Mouse (Mus musculus): ENCODE results near the gene Efcab5.

Gene Efcab5

GRCm38 (mm10) chr11:77188868-77189267 is at the start of gene Efcab5:
Efcab5 (minus strand) TSS chr11:77188968.
- DNase-seq: no peak

DNA sequence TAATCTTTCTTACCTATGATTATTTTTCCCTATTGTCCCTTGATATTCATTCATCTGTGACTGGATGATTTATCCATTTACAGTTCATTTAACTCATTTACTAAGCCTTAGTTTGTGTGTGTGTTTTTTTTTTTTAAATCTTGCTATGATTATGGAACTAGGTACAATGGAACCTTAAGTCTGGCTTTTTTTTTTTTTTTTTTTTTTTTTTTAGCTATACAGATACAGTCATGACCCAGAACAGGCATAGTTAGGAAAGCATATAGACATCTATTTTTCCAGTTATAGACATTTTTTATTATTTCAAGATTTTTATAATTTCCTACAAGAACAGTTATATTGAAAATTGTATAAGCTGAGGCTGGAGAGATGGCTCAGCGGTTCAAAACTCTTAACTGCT is 46.5 kb upstream of the Efcab5 start:
- DNase-seq: no peak

DNA sequence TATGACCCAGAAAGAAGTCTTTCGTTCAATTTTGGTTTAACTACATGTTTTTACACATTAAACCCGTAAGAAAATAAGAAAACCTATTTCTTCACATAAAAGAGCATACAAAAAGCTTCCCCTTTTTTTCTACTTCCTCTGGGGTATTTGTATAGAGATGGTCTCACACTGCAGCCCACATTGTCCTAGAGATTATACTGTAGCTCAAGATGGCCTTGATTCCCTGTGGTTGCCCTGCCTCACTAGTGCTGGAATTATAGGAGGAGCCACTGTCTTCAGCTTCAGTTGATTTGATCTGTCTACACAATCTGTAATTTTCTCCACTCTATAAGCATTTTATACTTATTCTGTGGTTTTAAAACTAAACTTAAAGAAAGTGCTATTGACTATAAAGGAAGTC is 42.7 kb upstream of the Efcab5 start:
- no peak for DNase-seq

DNA sequence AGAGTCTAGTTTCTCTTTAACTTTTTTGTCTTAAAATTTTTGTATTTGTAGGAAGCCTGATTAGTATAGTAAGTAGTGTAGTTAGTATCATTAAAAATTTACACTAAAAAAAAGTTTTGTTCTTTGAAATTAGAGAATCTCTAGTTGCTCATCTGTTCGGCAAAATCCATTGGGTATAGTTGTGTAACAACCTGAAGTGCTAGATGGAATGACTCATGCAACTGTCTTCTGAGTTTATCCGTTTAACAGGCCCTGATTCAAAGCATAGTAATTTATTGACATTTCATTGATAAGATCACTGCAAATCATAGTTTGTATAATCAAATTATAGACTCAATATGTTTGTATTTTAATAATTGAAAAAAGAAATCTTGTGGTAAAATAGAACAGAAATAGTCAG is 42.0 kb upstream of the Efcab5 start:
- no peak for DNase-seq

- peak; percentile 11 for DNase-seq
These were observed 28.0 kb upstream of the Efcab5 start for GRCm38 (mm10) chr11:77216761-77217130.

DNA sequence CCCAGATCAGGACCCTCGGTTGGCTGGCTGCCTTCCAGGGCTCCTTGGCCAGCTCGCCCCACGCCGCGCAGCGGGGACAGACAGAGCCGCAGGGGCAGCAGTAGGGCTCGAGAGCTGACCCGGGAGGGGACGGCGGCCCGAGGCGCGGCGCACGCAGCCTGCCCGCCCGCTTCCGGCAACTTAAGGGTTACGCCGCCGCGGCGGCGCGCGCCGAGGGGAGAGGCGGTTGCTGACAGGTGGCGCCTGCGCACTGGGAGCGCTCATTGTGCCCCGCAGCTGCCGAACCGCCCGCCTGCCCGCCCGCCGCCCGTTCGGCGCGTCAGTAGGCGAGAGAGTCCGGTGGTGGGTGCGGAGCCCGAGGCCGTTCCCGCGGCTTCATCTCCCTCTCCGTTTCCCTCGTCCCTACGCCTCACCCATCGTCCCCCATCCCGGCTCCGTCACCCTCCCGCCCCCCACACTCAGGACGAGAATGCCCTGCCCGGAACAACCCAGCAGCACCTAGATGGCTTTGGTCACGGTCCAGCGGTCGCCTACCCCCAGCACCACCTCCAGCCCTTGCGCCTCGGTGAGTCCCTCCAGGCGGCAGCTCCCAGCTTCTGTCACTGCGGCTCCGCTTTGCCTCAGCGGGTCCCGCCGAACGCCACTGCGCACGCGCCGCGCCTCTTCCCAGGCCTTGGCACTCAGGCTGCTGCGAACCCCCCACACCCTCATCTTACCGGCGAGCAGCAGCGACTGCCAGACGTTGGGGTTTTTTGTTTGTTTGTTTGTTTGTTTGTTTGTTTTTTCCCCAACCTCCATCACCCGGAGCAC is 27.4 kb upstream of the Efcab5 start, which contains the start of gene Ssh2:
TSS of gene Ssh2 (plus strand) at position 337 of the 810 bp plus-strand sequence.
- peak; percentile 83 for DNase-seq

DNA sequence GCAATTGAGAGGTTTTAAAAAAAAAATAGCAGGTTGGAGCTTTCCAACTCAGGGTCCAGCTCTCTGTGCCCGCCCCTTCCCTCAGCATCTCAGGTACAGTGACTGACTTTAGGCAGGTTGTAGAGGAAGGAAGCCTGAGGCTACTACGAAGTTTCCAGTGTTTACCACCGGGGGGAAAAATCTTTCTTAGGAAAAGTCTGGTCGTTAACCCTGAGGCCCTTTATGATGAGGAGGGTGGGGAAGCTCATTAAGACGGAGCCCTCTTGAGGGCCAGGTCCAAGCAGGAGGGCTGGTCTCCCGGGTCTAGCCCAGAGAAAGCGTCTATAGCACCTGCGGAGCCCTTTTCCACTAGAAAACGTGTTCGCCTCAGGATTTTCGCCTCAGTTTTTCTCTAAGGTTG is 26.7 kb upstream of the Efcab5 start:
- DNase-seq: no peak

DNA sequence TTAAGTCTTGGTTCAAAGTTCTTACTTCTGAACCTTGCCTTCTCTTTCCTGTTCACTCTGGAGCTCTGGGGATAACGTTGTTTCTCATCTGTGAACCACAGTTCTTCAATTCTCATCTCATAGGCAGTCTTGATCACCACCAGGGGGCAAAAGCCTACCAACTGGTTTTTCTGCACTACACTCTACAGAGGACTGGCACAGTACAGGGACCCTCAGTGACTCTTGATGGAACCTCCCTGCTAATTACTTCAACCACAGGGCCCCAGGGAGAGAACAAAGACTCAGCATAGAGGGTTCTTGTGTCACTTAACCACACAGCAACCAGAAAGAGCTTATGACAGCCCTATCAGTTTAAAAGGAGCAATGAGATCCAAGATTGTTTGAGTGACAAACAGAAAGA is 26.0 kb upstream of the Efcab5 start:
- DNase-seq: peak; percentile 36

GRCm38 (mm10) chr11:77214142-77214692 is 25.4 kb upstream of the Efcab5 start:
- no peak for DNase-seq

DNA sequence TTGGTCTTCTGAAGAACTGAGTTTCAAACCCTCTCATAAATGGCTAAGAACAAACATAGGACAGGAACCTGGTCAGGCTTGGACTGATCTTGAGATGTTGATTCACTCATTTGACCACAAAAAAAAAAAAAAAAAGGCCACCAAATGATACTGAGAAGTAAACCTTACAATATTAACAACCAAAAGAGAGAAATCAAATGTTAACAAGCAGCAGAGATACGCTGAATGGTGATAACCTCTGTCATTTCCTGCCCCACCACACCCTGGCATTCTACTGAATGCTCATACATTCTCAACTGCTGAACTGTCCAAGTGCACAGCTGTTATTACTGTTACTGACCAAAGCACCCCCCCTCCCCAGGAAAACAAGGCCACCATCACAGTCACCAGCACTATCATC is 11.9 kb upstream of the Efcab5 start:
- no peak for DNase-seq

DNA sequence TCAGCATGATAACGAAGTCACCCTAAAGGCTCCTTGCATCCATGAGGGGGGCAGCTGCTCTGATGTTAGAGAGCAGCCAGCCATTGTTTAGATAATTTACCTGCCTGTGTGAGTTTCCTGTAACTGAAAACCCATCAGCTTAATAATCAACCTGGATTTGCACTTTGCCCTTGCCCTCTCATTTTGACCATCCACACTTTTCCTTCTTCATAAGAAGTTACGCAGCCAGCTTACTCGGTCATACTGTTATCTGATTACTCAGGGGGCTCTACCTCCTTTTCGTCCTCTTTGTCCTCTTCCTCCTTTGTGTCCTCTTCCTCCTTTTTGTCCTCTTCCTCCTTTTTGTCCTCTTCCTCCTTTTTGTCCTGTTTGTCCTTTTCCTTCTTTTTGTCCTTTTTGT is 10.9 kb upstream of the Efcab5 start:
- no peak for DNase-seq

DNA sequence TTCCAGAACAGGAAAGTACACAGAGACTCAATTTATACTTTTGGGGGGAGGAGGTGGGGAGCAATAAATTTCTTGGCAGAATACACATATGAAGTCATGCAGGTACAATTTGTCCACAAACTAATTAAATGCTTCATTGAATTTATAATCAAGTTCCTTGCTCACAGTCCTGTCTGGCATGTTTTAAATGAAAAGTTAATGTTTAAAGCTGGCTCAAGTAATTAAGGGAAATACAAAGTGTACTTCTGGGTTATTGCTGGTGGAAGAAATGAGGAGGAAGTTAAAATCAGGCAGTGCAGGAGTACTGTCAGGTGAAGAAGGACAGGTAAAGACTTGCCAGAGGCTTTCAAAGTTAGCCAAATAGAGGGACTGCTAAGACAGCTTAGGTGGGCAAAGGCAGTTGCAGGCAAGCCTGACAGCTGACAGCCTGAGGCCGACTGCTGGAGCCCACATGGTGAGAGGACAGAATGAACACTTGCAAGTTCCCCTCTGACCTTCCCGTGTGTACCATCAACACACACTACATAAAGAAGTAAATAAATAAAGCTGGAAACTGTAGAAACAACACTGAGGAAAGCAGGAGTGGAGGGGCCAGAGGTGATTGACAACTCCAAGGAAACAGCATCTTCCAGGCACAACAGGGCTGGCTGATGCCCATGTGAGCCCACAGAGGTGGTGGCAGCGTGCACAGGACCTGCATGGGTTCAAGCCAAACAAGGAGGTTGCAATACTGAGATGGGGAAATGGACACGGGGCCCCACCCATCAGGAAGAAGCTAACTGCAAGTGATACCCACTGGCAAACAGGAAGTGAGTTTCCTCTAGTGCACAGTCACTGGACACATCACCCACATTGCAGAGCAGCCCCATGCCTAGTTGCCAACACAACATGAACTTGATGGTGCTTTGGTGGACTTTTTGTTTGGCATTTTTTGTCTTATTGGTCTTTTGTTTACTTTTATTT is 7.7 kb upstream of the Efcab5 start:
- DNase-seq: no peak

DNA sequence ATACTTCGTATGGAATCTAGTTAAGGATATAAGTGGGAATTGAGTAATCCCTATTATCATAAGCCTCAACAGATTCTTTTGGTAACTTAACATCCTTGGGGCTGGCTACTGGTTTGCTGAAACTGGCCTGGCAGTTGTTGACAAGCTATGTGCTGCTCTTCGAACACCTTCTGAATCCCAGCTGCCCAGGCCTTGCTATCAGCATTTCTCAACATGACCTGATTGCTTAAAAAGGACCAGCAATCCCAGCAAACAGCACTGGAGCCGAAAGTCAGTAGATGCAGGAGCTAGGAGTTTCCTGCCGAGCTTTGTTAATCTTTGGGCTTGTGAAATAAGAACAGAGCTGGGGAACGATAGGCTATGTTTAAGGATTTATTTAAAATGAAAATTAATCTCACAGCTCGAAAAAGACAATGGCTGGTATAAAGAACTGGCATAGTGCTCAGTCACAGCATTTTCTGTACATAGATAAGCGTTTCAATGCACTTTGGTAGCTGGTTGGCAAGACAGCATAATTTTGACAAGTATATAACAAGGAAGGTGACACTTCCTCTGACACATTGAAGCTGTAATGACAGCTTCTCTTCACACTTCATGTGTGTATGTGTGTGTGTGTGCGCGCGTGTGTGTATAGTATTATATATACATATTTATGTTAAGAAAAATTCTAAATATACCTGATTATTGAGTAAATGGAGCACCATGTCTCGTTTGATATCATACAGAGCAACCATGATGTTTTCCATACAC is 6.8 kb upstream of the Efcab5 start:
- DNase-seq: no peak

GRCm38 (mm10) chr11:77194762-77195161 is 6.0 kb upstream of the Efcab5 start:
- no peak for DNase-seq

GRCm38 (mm10) chr11:77193941-77194553 is 5.3 kb upstream of the Efcab5 start:
- DNase-seq: no peak

GRCm38 (mm10) chr11:77193410-77193809 is 4.6 kb upstream of the Efcab5 start:
- no peak for DNase-seq

DNA sequence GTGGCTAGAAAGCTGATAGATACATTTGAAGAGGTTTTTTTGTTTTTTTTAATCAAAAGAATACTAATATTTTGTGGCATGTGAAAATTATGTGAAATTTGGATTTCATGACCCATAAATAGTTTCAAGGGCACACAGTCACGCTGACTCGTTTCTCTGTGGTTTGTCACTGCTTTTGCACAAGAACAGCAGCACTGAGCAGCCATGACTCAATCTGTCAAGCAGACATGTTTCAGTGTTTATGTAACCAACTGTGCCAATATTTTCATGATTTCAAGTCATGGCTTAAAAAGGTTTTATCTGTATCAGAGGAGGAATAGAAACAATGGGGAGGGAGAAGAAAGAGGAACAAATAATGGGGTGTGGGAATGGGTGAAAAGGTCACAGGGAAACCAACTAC is 3.8 kb downstream of the Efcab5 start:
- DNase-seq: no peak

GRCm38 (mm10) chr11:77182616-77183015 is 6.2 kb downstream of the Efcab5 start:
- DNase-seq: no peak

DNA sequence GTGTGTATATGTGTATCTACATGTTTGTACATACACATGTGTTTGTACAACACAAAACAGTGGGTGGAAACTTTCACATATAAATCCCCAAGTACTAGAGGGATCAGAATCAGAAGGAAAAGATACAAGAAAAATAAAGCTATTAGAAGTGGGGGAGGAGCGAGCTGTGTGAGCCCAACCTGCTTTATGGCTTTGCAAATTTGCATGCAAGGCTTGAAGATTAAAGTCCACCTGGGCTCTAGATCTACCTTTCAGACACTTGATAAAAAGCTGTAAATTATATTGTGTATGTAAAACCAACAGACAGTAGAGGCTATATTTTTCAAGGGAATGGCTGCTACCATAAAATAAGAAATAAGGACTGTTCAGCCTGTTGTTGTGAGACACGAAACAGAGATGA is 6.7 kb downstream of the Efcab5 start:
- DNase-seq: no peak

DNA sequence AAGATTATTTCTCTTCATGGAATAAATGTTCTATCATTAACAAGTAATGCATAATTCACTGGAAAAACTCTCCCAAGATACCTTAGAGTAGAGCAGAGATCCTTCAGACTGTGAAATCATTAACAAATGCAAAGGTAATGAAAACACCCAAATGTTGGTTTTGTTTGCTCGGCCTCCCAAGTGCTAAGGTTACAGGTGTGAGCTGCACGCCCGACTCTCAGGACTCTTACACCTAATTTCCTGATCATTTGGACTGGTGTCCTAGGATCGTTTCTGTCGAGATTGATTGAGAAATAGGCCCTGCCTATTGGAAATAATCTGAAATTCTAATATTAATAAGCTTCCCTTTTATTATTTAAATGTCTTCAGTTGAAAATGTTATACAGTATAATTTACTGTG is 7.2 kb downstream of the Efcab5 start:
- no peak for DNase-seq

DNA sequence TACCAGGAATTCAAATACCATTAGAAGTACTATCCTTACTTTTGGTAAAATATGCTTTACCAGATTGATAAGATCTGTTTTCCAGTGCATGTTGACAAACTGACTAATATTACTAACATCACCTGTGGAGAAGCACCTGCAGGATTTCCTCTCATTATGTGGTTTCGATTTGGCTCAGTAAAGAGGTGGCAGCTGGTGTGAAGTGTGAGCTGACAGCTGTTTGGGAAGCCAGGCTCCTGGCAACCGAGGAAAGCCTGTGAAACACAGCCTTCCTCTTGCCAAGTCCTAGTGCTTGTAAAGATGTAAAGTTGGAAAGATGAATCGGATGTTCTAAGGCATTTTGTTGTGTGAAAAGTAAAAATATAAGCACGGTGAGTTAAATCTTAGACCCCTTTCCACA is 7.9 kb downstream of the Efcab5 start:
- DNase-seq: peak; percentile 34

- no peak for DNase-seq
These were observed 9.0 kb downstream of the Efcab5 start for GRCm38 (mm10) chr11:77179771-77180170.

Data from right cerebral cortex, postnatal 14 days (tissue).